8 mouse cellular contexts compared by ENCODE assay signal in genomic region chr7:118447291-118448133, GRCm38 (mm10). TPM values are rescaled to one million over a fixed set of nuclear protein-coding genes. Genes with fewer than 3 reads are reported as not detected.
DNase-seq lines count a peak whose midpoint lies in the region; ATAC-seq and TF ChIP-seq lines count a peak whose summit lies in the region.

No protein-coding gene starts in this region.

- H3K36me3 ChIP-seq in heart, adult 2 months (ENCODE audit: control insufficient read depth, insufficient read depth, low read length), result no peaks in the 10 kb centered on the region
- no peaks in the 10 kb centered on the region for H3K36me3 ChIP-seq in kidney, adult 2 months (ENCODE audit: control insufficient read depth, insufficient read depth, low read length)
- no peaks in the 10 kb centered on the region for H3K36me3 ChIP-seq in lung, embryonic 15.5 days

- H3K27me3 ChIP-seq in heart, adult 2 months (ENCODE audit: control insufficient read depth, insufficient read depth, low read length), result peaks cover 7% of the 10 kb centered on the region
- H3K27me3 ChIP-seq in kidney, adult 2 months (replicated peaks; ENCODE audit: control insufficient read depth, insufficient read depth, low read length), result no peaks in the 10 kb centered on the region
- H3K27me3 ChIP-seq in lung, embryonic 15.5 days, result peaks cover 43% of the 10 kb centered on the region

- no peaks in the 10 kb centered on the region; the same call in 1 of the 2 replicates for H3K4me1 ChIP-seq in heart, adult 2 months (ENCODE audit: control insufficient read depth, insufficient read depth, low read length)
- no peaks in the 10 kb centered on the region for H3K4me1 ChIP-seq in kidney, adult 2 months (ENCODE audit: control insufficient read depth, insufficient read depth, low read length)
- H3K4me1 ChIP-seq in lung, embryonic 15.5 days, result peaks cover 23% of the 10 kb centered on the region

- ATAC-seq in lung, embryonic 15.5 days (ENCODE audit: borderline replicate concordance, extremely low read depth, low FRiP score, low TSS enrichment), result peak; percentile 60; the same call in 1 of the 2 replicates
- ATAC-seq in erythroid progenitor cell, adult 5-6 weeks (replicated peaks; ENCODE audit: low FRiP score, poor library complexity, severe bottlenecking), result no peak

- TF ChIP-seq CTCF in heart, adult 2 months (IDR thresholded peaks at IDR 0.05), result no peak
- TF ChIP-seq CTCF in kidney, adult 2 months (conservative IDR thresholded peaks at IDR 0.05; ENCODE audit: insufficient read depth, insufficient read length, low read depth, low read length), result no peak

- peak overlapping the region; percentile 49 for H3K4me3 ChIP-seq in heart, adult 2 months
- peak overlapping the region; percentile 53 for H3K4me3 ChIP-seq in kidney, adult 2 months (ENCODE audit: insufficient read depth, low read depth, low read length)
- peak overlapping the region; percentile 59 for H3K4me3 ChIP-seq in lung, embryonic 15.5 days

- H3K9me3 ChIP-seq in lung, embryonic 15.5 days, result no peaks in the 10 kb centered on the region

- TF ChIP-seq EP300 in heart, adult 2 months (IDR thresholded peaks at IDR 0.05; ENCODE audit: insufficient read depth, low read depth, low read length), result no peak

- H3K4me2 ChIP-seq in lung, embryonic 15.5 days, result peak overlapping the region; percentile 98

- no peaks in the 10 kb centered on the region for H3K79me2 ChIP-seq in heart, adult 2 months (replicated peaks; ENCODE audit: control insufficient read depth, insufficient read depth, low read length)

- WGBS in heart, adult 2 months, result under 1% methylated on average over 65 of the region's 65 CpGs
- under 1% methylated on average over 65 of the region's 65 CpGs for WGBS in kidney, adult 2 months
- under 1% methylated on average over 63 of the region's 65 CpGs for WGBS in lung, embryonic 15.5 days

- peak; percentile 39 for DNase-seq in left cerebral cortex, postnatal 4 days
- DNase-seq in left cerebral cortex, postnatal 25 days (ENCODE audit: low spot score in 2 of 2), result no peak
- DNase-seq in cerebellum, adult 9-11 months, result peak; percentile 7
- peak; percentile 75 to 76 for DNase-seq in heart, adult 2 months
- peak; percentile 67 for DNase-seq in kidney, adult 2 months
- DNase-seq in retina, postnatal 1 day, result peak; percentile 85

- peak overlapping the region; percentile 61 for H3K9ac ChIP-seq in heart, adult 2 months (ENCODE audit: low read depth, low read length)
- peak overlapping the region; percentile 47 for H3K9ac ChIP-seq in lung, embryonic 15.5 days

- TF ChIP-seq POLR2A in heart, adult 2 months (IDR thresholded peaks at IDR 0.05; ENCODE audit: insufficient read depth, low read depth, low read length), result no peak
- TF ChIP-seq POLR2A in kidney, adult 2 months (IDR thresholded peaks at IDR 0.05; ENCODE audit: low read depth, low read length), result no peak

- intact Hi-C loops in left cerebral cortex, postnatal 4 days (cut with DNase I), result loop anchor here (5.0 kb wide), 1 partner anchor 140 kb away; no protein-coding TSS in a partner anchor
- intact Hi-C loops in left cerebral cortex, postnatal 25 days (cut with DNase I), result loop anchor here (1.0 to 5.0 kb wide), 3 partner anchors 71 to 245 kb away; no protein-coding TSS in a partner anchor
- intact Hi-C loops in heart, adult 2 months (cut with DNase I), result loop anchor here (1.0 to 5.0 kb wide), 5 partner anchors 35 to 240 kb away; partner anchors contain the start of gene Itpripl2

- H3K27ac ChIP-seq in heart, adult 2 months, result peak overlapping the region; percentile 32; the same call in 1 of the 2 replicates
- H3K27ac ChIP-seq in kidney, adult 2 months (ENCODE audit: insufficient read depth, low read depth, low read length), result peak overlapping the region; percentile 14
- H3K27ac ChIP-seq in lung, embryonic 15.5 days, result no peak overlapping the region

RNA-seq across cellular contexts. Expression of gene Syt17, which starts 0.5 kb away (rescaled TPM):
- 10 to 100 TPM; 15.7 to 18.9 TPM for total RNA-seq in left cerebral cortex, postnatal 4 days (2021)
- total RNA-seq in left cerebral cortex, postnatal 25 days (2021), result 10 to 100 TPM; 61.6 to 73.9 TPM
- total RNA-seq in heart, adult 2 months (2021), result 1 to 10 TPM; 1.0 to 1.4 TPM
- polyA plus RNA-seq in heart, adult 2 months (2012; rRNA removed), result 1.8 and 3.2 TPM in 2 replicates
- polyA plus RNA-seq in kidney, adult 2 months (2012; rRNA removed), result 10.6 and 11.9 TPM in 2 replicates
- 2.8 and 3.4 TPM in 2 replicates for polyA plus RNA-seq in lung, embryonic 15.5 days (2015; fragmentation: Nextera tagmentation; extraction: Ambion mirVana)
- not detected in 2 replicates for total RNA-seq in erythroid progenitor cell, adult 5-6 weeks (2015; ENCODE audit: low replicate concordance)
- 0.51 TPM in 1 of 2 replicates, not detected in the other for total RNA-seq in erythroid progenitor cell, adult 5-6 weeks (2017; ENCODE audit: low replicate concordance)

RNA-seq across cellular contexts. Expression of gene Itpripl2, which starts 44.3 kb away (rescaled TPM):
- 1 to 10 TPM; 3.5 to 3.9 TPM for total RNA-seq in left cerebral cortex, postnatal 4 days (2021)
- total RNA-seq in left cerebral cortex, postnatal 25 days (2021), result 1 to 10 TPM; 3.3 to 3.4 TPM
- total RNA-seq in heart, adult 2 months (2021), result 10 to 100 TPM; 19.0 to 23.3 TPM
- 7.9 and 12.1 TPM in 2 replicates for polyA plus RNA-seq in heart, adult 2 months (2012; rRNA removed)
- 6.9 and 7.9 TPM in 2 replicates for polyA plus RNA-seq in kidney, adult 2 months (2012; rRNA removed)
- polyA plus RNA-seq in lung, embryonic 15.5 days (2015; fragmentation: Nextera tagmentation; extraction: Ambion mirVana), result 7.4 and 8.1 TPM in 2 replicates
- total RNA-seq in erythroid progenitor cell, adult 5-6 weeks (2015; ENCODE audit: low replicate concordance), result 1.7 and 4.0 TPM in 2 replicates
- 2.7 and 4.6 TPM in 2 replicates for total RNA-seq in erythroid progenitor cell, adult 5-6 weeks (2017; ENCODE audit: low replicate concordance)

Comparison
In these comparisons a context has a peak if more than half of its experiments do, and no peak if none do; other contexts are left out.
1. DNase-seq: peak in left cerebral cortex, postnatal 4 days (single experiment), cerebellum, adult 9-11 months (single experiment), heart, adult 2 months (2 of 2), kidney, adult 2 months (single experiment) and retina, postnatal 1 day (single experiment); none in left cerebral cortex, postnatal 25 days (0 of 2).
2. RNA of gene Syt17, which starts 0.5 kb away (total RNA-seq): 61.6 to 73.9 TPM in left cerebral cortex, postnatal 25 days and 15.7 to 18.9 TPM in left cerebral cortex, postnatal 4 days; 1.0 to 1.4 TPM in heart, adult 2 months and 0.51 TPM in erythroid progenitor cell, adult 5-6 weeks; every median in the first group is over 4 times any median in the second.
3. Peak in every context shown above with its lines, with median percentiles within 50 percentile points of each other: H3K4me3 ChIP-seq.